Mouse (Mus musculus) mature B cell (primary cell): ENCODE data around the gene Sema6d.

Experiments
- in situ Hi-C: fragments of 300-500 bp; cut with MboI; formaldehyde crosslinking; loops from 2 replicates; pipeline ENCODE4 v1.14.3; 2019

Sema6d gene

DNA sequence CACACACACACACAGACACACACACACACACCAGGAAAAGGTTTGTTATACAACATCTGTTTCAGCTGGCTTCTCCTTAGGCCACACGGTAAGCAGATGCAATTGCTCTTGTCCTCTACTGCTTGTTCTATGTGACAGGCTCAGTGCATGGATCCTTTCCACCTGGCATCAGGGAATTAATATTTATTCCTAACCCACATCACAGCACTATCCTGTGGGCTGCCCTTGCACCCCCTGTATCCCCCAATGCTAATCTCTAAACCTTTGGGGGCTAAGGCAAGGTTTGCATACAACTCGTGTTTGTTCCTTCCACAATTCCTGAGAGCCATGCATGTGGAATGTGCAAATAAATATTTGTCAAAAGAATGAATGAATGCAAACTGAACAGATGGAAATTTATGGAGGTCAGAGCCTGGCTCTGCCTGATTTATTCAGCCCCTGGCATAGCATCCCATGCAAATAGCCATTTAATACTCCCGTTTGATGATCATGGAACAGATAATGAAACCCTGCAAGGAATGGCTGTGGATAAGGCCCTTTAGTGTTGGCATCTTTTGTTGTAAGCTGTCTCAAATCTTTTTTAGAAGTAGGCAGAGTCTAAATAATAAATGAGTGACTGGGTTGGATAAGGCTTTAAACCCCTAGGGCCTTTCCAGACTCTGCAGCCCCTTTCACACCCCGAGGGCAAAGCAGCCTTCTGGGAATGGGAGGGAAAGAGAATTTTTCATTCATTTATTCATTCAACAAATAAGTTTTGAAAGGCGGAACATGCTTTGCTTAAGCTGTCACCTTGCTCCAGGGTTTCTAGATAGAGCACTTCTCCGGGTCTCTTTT is 383.1 kb downstream of the Sema6d start:
- in situ Hi-C loops, result no loop called here

DNA sequence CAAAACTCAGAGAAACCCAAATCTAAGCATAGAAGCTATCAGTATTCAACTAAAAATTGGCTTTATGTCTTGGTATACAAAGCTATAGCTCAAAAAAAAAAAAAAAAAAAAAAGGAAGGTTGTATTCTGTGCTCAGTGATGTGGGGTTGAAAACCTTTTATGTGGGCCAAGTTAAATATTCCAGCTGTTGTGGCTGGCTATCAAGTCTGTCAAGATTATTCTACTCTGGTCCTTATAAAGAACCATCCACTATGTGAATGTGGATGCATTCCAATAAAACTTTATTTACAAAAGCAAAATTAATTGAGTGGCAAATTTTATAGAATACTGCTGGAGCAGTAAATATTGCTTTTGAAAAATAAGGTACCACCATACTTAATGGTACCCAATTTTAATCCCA is 388.1 kb downstream of the Sema6d start:
- in situ Hi-C loops, result no loop called here

DNA sequence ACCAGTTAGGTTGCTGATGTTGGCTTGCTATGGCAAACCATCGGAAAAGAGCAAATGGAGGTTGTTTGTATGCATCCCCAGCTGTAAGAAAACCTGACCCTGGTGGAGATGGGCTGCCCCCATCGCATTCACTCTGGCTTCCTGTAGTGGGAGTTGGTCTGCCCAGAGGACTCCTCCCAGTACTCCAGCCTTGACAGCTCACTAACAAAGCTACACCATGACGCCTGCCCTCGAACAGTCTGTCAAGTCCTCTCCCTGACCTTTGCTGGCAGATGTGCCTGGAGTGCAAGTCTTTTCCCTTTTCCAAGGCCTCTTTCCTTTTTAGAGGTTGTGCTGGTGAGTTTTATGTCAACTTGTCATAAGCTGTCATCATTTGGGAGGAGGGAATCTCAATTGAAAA is 388.8 kb downstream of the Sema6d start:
- in situ Hi-C loops, result no loop called here

DNA sequence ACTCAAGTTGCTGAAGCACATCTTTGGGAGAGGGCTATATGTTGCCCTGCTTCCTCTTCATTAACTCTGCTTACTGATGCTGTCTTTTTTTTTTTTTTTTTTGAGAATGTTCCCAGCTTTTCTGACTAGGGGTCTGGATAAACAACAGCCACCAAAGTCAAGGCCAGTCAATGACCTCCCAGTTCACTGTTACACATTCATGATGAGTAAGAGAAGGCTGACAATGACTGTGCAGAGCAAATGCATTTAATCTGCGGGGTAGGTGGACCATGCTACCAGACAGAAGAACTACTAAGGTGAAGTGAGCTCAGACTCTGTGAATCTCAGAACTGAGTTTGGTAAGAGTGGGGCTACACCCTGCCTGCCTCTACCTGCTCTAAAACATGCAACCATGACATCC is 396.0 kb downstream of the Sema6d start:
- in situ Hi-C loops, result no loop called here

DNA sequence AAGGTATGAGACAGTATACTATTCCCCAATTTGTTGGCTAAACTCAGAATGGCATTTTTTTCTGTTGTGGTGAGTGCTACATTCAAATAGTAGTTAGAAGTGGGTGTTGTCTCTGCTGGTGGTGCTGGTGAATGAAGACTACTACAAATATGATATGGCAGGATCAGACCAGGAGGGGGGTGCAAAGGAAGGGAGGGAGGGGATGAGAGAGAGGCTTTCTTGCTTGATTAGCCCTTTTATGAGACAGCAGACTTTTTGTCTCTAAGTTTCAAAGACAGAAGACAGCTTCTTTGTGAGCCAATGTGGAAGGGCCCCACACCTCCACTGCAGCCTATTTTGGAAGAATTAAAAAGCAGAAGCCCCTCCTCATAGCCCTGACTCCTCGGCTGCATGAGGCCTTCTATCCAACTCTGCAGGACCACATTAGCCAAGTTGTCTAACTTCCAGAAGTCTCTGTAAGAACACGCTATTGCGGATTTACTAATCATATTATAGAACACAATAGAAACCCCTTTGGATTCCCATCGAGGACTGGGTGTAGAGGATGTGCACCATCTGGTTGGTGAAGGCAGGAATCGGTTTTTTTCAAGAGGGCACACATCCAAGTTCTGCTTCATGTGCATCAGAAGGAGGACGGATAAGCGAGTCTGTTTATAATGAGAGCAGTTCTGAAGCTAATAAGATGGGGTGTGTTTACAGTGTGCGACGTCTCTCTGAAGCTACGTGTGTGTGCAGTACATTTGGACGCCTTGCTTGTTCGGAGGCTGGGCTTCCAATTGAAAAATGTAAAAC is 400.4 kb downstream of the Sema6d start:
- in situ Hi-C loops, result no loop called here

DNA sequence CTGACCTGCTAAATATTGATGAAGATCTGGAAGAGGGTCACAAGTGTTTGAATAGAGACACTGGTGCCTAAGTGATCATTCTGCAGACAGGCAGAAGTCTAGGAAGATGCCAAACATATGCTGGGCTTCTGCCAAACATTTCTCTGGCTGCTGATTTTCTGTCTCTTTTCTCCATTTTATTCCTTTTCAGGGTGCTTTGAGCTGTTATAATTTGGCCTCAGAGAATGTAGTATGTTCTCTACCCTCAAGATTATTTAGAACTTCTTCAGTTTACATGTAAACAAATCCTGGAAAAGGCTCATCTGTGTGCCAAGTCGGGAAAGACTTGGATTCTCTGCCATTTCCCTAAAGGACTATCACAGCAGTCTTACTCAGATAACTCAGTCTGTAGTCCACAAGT is 406.0 kb downstream of the Sema6d start:
- in situ Hi-C loops, result no loop called here

DNA sequence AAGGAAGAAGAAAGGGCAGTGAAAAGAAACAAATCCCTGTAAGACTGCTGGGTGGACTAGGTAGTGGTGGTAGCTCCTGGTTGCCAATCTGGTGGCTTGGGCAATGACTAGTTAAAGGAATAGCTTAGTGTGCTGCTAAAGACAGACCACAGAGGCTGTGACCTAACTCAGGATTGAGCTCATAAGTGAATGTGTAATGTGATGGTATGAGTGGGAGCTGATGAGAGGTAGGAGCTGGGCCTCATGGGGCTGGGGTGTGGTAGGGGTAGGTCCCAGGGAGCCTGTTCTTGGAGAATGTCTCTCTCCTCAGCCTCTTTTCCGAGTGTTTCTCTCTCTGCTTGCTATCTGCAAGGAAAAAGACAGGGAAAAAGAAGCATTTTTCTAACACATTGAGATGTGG is 409.9 kb downstream of the Sema6d start:
- in situ Hi-C loops, result no loop called here

DNA sequence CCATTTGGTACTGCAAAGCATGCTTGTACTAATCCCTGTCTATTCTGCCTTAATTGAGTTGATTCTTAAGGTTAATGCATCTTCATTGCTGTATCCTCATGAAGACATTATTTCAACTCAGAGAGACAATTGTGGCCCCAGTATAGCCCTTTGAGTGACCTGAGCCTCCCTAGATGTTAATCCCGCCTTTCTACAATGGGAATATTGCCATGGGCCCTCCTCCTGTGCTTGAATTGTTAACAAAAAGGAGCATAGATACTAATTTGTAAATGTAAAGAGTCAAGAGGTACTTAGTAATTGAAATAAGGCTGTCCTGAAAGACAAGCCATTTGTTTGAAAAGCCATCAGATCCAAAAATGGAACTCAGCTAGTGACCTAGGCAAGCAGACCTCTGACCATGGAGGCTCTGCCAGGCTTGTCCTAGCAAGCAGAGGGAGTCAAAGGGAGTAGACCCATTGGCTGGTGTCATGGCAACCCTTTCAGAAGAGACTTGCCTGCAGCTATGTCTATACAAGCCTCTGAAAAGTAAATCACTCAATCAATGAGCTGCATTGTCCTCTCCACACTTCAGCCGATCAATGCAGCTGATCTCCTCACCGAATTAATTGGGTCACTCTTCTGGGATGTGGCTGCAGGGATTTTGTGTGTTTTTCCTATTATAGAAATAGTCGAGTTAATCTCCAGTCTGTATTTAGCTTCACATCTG is 416.2 kb downstream of the Sema6d start:
- in situ Hi-C loops, result no loop called here

DNA sequence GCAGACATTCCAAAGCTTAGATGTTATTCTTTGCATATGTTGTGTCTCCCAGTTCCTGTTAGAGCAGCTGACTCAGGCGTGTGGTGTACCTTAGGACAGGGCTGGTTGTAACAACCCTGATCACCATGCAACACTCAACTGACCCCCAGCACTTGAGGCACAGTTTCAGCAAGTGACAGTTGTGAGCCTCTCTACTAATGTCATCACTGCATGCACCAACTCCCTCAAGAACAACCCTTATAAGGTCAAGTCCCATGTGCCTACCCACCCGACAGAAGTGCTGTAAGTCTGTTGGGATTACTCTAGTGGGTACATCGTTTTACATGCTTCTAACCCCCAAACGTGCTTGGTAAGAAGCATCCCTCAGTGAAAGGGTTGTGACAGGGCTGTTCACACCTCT is 418.0 kb downstream of the Sema6d start:
- in situ Hi-C loops, result no loop called here

DNA sequence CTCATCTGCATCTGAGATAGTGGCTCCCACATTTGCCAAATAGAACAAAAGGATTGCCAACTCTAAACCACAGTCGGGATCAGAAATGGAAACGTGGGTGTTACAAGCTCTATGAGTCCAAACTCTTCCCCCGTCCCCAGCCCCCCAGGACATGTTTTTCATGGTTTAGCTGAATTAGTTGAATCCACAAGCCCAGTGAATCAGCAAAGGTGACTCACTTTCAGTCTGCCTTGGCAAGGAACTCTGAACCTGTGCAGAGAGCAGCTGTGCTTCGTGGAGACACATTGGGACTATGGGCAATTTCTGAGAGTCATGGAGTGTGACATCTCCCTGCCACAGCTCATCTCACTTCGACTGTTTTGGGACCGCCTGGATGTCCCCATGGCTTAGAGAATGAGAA is 419.7 kb downstream of the Sema6d start:
- in situ Hi-C loops, result no loop called here

DNA sequence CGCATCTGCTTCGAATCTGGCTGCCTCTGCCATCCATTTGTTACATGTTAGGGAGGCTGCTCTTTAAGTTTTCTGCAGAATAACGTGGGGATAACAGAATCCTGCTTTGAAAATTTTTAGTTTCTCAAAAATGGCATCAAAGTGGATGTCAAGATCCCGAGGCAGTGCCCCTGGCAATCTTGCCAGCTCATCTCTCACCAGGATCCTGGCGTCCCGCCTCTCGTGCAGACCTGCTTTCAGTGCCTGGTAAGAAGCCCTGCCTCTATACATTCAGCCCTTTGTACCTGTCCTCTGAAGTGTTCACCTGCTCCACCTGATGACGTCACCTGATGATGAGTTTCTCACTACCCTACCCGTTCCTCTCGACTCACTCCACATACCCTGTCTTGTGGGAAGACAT is 422.1 kb downstream of the Sema6d start:
- in situ Hi-C loops, result no loop called here

DNA sequence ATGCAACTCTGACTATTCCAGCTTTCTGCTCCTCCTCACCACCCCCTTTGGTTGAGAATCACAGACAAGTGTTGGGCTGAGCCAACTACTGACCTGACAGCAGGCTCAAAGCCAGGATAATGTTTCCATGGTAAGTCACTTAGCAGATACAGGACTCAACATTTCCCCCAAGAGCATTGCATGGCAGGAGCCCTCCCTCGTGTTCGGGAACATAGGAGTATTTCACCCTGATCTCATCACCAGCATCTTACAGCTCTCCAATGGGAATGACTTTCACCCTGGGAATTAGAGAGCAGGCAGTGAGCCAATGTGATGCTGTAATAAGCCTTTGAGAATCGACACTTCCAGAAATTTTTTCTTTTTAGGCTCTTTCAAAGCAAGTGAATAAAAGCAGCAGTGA is 432.7 kb downstream of the Sema6d start:
- in situ Hi-C loops, result no loop called here

DNA sequence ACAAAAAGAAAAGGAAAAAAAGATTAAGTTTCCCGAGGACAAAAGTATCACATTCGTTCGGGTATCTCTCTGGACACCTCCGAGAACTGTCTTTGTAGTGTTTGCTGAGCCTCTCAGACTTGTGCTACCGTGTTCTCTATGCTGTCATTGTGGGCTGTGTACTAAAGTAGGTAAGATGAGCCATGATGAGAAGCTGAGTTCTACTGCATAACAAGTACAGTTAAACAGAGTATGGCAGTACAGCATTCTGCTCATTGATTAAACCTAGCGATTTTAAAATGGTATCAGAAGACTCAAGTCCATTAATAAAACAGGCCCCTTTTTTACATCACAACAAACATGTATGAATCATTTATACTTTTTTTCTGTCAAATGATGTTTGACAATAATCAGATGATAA is 433.9 kb downstream of the Sema6d start:
- in situ Hi-C loops, result no loop called here

DNA sequence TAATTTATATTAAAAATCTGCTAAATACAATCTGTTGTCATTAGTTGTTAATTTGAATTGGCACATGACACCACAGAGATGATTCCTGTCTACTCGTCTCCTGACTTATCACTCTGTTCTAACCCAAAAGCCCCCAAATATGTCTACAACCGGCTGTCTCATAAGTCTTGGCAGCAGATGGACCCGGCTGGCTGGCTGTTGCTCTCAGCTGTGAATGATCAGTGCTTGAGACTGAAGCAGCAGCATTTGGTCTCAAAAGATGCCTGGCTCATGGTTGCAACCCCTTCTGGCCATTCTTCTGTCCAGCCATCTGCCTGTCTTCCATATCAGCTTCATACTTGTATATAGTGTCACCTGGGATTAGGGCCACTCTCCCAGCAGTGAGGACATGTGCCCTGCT is 434.4 kb downstream of the Sema6d start:
- in situ Hi-C loops, result no loop called here

DNA sequence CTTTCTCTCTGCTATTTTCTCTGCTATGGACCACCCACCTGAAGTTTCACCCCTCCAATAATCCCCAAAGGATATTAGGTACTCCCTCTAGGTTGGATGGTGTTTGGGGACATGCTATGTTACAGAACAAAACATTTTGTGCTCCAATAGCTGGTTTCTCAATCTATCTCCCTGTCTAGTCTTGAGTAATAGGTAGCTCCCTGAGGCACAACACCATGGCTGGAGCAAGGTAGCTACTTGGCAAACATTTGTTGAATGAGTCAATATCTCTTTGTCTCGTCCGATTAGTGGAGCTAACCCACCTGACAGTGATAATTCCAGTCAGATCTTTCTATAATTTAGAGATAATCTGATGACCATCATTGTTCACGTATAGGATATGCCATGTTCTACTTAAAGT is 437.9 kb downstream of the Sema6d start:
- in situ Hi-C loops, result no loop called here

DNA sequence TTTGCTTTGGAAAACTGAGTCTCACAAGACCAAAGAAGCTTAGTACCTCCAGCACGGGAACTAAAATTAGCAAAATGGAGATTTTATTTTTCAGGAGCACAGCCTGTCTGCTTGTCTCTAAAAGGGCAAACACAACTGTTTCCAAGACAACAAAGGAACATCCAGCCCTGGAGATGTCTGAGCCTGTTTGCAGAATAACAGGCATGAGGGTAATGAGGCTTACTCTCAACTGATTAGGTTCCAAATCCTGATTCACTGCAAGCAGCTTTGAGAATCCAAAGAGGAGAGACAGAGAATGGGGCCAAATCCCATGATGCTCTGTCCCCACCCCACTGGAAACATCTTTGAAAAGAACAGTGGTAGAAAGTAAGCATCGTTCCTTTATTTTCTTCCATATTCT is 440.7 kb downstream of the Sema6d start:
- in situ Hi-C loops, result no loop called here

DNA sequence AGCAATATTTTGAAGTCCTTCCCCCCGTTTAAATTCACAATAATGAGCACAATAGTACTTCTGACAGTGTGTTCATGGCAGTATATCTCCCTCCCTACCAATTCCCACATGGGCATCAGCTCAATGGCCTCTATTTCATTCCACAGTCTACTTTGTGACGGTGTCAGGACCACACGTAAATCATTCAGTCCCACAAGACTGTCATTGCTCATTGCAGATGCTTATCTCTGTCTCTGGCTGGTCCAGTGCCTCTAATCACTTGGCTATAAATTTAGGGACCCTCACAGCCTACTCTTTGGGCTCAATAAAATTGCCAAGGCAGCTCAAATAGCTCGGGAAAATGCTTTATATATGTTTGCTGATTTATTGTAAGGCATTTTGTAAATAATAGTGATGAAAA is 441.3 kb downstream of the Sema6d start:
- in situ Hi-C loops, result no loop called here

DNA sequence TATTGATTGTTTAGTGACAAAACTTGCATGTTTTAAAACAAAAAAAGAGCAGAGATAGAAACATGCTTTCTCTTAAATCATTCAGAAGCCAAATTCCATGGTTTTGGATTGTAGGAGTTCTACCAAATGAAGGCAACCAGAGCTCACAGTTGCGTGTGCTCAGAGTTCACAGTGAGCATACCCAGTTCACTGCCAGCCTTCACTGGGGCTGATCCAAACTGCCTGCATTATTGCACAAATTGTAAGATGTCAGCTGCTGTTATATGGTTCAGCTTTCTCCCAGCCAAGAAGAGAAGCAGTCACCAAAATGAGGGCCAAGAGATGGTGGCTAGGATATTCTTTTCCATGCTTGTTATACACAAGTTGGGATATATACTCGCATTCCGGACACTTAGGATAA is 443.1 kb downstream of the Sema6d start:
- in situ Hi-C loops, result no loop called here

DNA sequence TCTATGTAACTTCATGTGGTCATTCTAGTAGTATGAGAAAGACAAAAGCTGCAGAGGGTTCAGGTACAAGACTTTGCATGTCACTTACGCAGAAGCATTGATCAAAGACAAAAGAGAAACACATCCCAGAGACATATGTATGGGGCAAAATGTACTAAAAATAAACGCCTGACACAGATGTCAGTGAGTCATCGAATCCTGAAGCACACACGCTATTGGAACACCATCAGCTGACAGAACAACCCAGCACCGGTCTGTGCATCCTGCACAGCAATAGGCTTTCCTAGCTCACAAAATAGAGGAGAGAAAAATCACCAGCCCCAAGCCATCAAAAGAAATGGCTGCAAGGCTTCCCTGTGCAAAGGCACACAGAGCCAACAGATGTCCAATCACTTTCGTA is 443.8 kb downstream of the Sema6d start:
- in situ Hi-C loops, result no loop called here

DNA sequence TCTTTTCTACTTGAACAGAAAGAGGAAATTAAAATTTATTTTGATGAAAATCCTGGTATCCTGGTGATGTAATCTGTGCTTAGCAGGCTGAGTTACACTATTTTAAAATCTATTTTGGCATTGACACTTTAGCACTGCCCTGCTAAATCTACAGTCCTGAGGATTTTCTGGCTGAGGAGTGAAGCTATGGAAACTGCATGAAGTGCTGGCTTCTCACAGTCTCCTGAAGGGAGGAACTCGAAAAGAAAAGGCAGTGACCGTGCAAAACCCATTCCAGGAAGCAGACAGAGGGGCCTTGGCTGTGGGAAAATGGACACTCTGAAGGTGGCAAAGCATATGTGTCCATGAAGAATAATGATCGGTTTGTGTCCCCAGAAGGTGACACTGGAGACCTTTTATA is 460.5 kb downstream of the Sema6d start:
- in situ Hi-C loops, result no loop called here

DNA sequence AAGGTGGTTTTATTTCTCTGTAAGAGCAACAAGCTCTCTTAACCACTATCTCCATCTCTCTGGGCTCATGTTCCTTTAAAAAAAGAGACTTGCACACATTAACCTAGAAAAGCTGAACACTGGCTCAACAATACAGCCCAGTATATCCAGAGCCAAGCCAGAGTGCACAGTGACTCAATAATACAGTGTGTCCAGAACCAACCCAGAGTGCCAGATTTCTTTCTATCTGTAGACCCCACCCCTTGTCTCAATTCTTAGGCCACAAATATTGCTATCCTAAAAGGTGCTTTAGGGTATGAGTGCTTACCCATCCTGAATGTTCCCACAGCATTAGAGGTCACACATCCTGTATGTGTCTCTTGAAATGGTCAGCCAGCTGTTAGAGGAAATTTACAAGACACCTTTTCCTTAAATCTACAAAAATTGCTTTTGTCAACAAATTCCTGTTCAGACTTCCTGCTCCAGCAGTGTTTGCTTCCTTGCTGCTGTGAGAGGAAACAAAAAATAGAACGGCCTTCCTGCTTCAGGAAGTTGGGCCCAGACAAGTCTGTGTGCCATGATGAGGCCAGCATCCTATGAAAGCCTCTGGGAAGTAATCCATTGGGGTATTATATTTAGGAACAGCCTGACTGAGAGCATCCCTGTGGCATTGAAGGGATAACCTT is 465.1 kb downstream of the Sema6d start:
- in situ Hi-C loops, result no loop called here

DNA sequence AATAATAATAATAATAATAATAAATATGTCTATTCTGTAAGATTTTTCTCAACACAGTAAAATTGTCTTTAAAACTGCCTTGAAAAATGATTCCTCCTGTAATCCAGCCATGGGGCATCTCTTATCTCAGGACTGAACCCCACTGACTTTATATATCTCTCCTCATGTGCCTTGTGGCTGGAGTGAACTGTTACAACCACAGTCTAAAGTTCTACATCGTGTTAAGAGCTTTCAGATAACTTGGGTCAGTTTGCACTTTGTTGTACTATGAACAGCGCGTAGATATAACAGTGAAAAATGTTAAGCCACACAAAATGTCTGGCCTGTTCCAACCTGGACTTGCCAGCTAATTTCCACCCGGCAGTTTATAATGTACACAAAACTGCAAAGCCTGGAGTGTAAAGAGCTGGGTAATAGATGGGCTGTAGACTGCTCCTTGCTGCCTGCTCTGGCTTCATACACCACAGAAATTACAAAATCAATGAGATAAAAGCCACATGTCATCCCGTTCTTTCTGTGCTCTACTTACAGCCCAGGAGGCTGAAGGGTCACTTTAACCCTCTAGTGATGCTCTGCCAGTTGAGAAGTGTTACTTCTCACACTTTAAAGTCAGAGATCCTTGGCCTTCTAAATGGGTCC is 467.2 kb downstream of the Sema6d start:
- in situ Hi-C loops, result no loop called here
